Mouse (Mus musculus): Measurements from ENCODE around the gene Clcn1. TPM values are rescaled to one million over a fixed set of nuclear protein-coding genes. Genes with fewer than 3 reads are reported as not detected.

The Clcn1 gene
- polyA plus RNA-seq, 1 experiment from 2014 or later: 1.5 TPM

DNA sequence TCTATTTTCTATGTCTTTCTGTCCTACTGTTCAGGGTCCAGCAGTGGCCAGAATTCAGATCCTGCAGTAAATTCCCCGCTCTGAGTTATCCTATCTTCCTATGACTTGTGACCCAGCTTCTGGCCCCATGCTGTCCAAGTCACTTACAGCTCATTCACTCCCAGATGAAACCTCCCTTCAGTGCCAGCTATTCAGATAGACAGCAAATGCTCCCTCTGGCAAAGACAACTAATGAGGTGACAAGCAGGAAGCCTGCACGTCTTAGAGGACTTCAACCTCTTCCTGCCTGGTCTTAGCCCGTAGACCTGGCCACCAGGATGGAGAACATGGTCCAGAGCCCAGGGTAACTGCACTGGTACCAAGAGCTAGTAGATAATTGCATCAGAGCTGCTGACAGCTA, 76.5 kb downstream of the Clcn1 start:
- no peak for ATAC-seq (ENCODE audit: low FRiP score, low read depth)
- Histone ChIP-seq H3K27me3 (no peaks in the 10 kb centered on the region), H3K9me3 (no peaks in the 10 kb centered on the region), H3K4me2 (no peak overlapping the region), H3K9ac (no peak overlapping the region), H3K4me3 (no peak overlapping the region), H3K4me1 (replicated peaks) (peaks cover 4% of the 10 kb centered on the region; the same call in 1 of the 2 replicates), H3K27ac (replicated peaks) (no peak overlapping the region), H3K36me3 (peaks cover 14% of the 10 kb centered on the region)
- 52% methylated on average over 3 of the region's 3 CpGs for WGBS

- no peaks in the 10 kb centered on the region for H3K9me3 ChIP-seq
- 90% methylated on average over 4 of the region's 4 CpGs for WGBS
Measured at GRCm38 (mm10) chr6:42364066-42364465, 77.6 kb downstream of the Clcn1 start.

GRCm38 (mm10) chr6:42364607-42365006, 78.1 kb downstream of the Clcn1 start:
- no peak overlapping the region for H3K4me3 ChIP-seq
- ATAC-seq (ENCODE audit: low FRiP score, low read depth): no peak
- peaks cover 4% of the 10 kb centered on the region; the same call in 1 of the 2 replicates for H3K4me1 ChIP-seq (replicated peaks)
- WGBS: 92% methylated on average over 15 of the region's 15 CpGs
- no peak overlapping the region for H3K4me2 ChIP-seq
- no peak overlapping the region for H3K9ac ChIP-seq
- no peaks in the 10 kb centered on the region for H3K27me3 ChIP-seq
- H3K9me3 ChIP-seq: no peaks in the 10 kb centered on the region
- peaks cover 4% of the 10 kb centered on the region; the same call in 1 of the 2 replicates for H3K36me3 ChIP-seq
- no peak overlapping the region for H3K27ac ChIP-seq (replicated peaks)

More at GRCm38 (mm10) chr6:42364066-42364465, 77.6 kb downstream of the Clcn1 start:
- ATAC-seq (ENCODE audit: low FRiP score, low read depth): no peak
- no peak overlapping the region for H3K4me2 ChIP-seq
- H3K4me1 ChIP-seq (replicated peaks): peaks cover 4% of the 10 kb centered on the region; the same call in 1 of the 2 replicates
- no peak overlapping the region for H3K4me3 ChIP-seq
- peaks cover 9% of the 10 kb centered on the region; the same call in 1 of the 2 replicates for H3K36me3 ChIP-seq
- no peaks in the 10 kb centered on the region for H3K27me3 ChIP-seq
- H3K9ac ChIP-seq: no peak overlapping the region
- H3K27ac ChIP-seq (replicated peaks): no peak overlapping the region

GRCm38 (mm10) chr6:42365215-42365614, 78.7 kb downstream of the Clcn1 start:
- Histone ChIP-seq H3K9me3 (no peaks in the 10 kb centered on the region), H3K4me1 (replicated peaks) (peaks cover 4% of the 10 kb centered on the region; the same call in 1 of the 2 replicates), H3K27ac (replicated peaks) (no peak overlapping the region), H3K27me3 (no peaks in the 10 kb centered on the region), H3K9ac (no peak overlapping the region), H3K36me3 (no peaks in the 10 kb centered on the region; the same call in 1 of the 2 replicates), H3K4me2 (no peak overlapping the region), H3K4me3 (no peak overlapping the region)
- ATAC-seq (ENCODE audit: low FRiP score, low read depth): no peak
- WGBS: 96% methylated on average over 6 of the region's 6 CpGs

Other genes with a start within 250 kb of the Clcn1 start
- gene Sva, start 248.3 kb upstream of the Clcn1 start, polyA plus RNA-seq (2015; fragmentation: Nextera tagmentation; extraction: Ambion mirVana): not detected in 2 replicates
- gene Tas2r139, start 145.7 kb upstream of the Clcn1 start, polyA plus RNA-seq (2015; fragmentation: Nextera tagmentation; extraction: Ambion mirVana): not detected in 2 replicates
- gene Tas2r144, start 71.4 kb upstream of the Clcn1 start, polyA plus RNA-seq (2015; fragmentation: Nextera tagmentation; extraction: Ambion mirVana): not detected in 2 replicates
- 11.0 and 12.0 TPM in 2 replicates for gene Gstk1, start 40.8 kb upstream of the Clcn1 start, polyA plus RNA-seq (2015; fragmentation: Nextera tagmentation; extraction: Ambion mirVana)
- 0.18 and 0.26 TPM in 2 replicates for gene Tmem139, start 24.7 kb upstream of the Clcn1 start, polyA plus RNA-seq (2015; fragmentation: Nextera tagmentation; extraction: Ambion mirVana)
- 32.0 and 35.9 TPM in 2 replicates for gene Casp2, start 21.7 kb upstream of the Clcn1 start, polyA plus RNA-seq (2015; fragmentation: Nextera tagmentation; extraction: Ambion mirVana)
- gene Fam131b, start 38.0 kb downstream of the Clcn1 start, polyA plus RNA-seq (2015; fragmentation: Nextera tagmentation; extraction: Ambion mirVana): 6.5 and 7.5 TPM in 2 replicates
- 50.2 and 63.0 TPM in 2 replicates for gene Zyx, start 62.9 kb downstream of the Clcn1 start, polyA plus RNA-seq (2015; fragmentation: Nextera tagmentation; extraction: Ambion mirVana)
- gene Epha1, start 86.6 kb downstream of the Clcn1 start, polyA plus RNA-seq (2015; fragmentation: Nextera tagmentation; extraction: Ambion mirVana): 0.29 and 0.56 TPM in 2 replicates
- gene Tas2r143, start 113.6 kb downstream of the Clcn1 start, polyA plus RNA-seq (2015; fragmentation: Nextera tagmentation; extraction: Ambion mirVana): not detected in 2 replicates
- gene Tas2r135, start 118.7 kb downstream of the Clcn1 start, polyA plus RNA-seq (2015; fragmentation: Nextera tagmentation; extraction: Ambion mirVana): not detected in 2 replicates
- not detected in 2 replicates for gene Tas2r126, start 147.8 kb downstream of the Clcn1 start, polyA plus RNA-seq (2015; fragmentation: Nextera tagmentation; extraction: Ambion mirVana)
- gene Olfr458, start 178.5 kb downstream of the Clcn1 start, polyA plus RNA-seq (2015; fragmentation: Nextera tagmentation; extraction: Ambion mirVana): 0.12 TPM in 1 of 2 replicates, not detected in the other
- not detected in 2 replicates for gene Olfr457, start 189.7 kb downstream of the Clcn1 start, polyA plus RNA-seq (2015; fragmentation: Nextera tagmentation; extraction: Ambion mirVana)
- not detected in 2 replicates for gene Olfr456, start 200.5 kb downstream of the Clcn1 start, polyA plus RNA-seq (2015; fragmentation: Nextera tagmentation; extraction: Ambion mirVana)